Mouse (Mus musculus) layer of hippocampus, adult 8-10 months (tissue): ENCODE measurements at regions not wholly inside any gene's neighbourhood (a gene's known extent, or its start where the extent isn't known, plus 50 kb on each side); places are given as distances from the start of the nearest gene placed in this dataset.

ENCODE experiments used
- DNase-seq, 2 experiments: peaks; one replicate each; pipeline ENCODE4 v3.0.0; 2022; ENCODE audit warnings: low spot score in 2 of 2

GRCm38 (mm10) chrX:11763351-11764082, 396.6 kb downstream of the Bcor start:
- DNase-seq, result peak; percentile 28 to 29

- DNase-seq, result no peak
These were observed 383.8 kb downstream of the Bcor start for GRCm38 (mm10) chrX:11776236-11776899.

DNA sequence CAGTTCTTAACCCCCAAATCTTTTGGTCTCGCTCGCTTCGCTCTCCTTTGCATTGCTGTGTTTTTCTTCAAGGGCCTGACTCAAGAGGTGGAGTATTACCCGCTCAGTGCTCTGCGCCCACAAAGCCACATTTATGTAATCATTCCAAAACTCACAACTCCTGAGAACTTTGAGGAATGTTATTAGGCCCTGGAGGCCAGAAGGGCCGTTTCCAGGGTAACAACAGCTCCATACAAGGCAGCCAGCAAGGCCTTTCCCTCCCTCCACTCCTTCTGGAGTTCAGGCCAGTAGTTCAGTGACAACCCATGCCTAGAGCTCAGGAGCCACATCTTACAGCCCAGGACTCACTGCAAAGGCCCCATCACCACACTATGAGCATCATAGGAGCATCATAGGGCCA, 365.1 kb downstream of the Bcor start:
- no peak for DNase-seq

GRCm38 (mm10) chrX:11797870-11798269, 362.3 kb downstream of the Bcor start:
- peak; percentile 51 to 62 for DNase-seq

GRCm38 (mm10) chrX:11798326-11798725, 361.8 kb downstream of the Bcor start:
- no peak for DNase-seq

- peak; percentile 47 to 68 for DNase-seq
These were observed 359.7 kb downstream of the Bcor start for GRCm38 (mm10) chrX:11800400-11800941.

GRCm38 (mm10) chrX:11801208-11801607, 358.9 kb downstream of the Bcor start:
- no peak for DNase-seq

- DNase-seq, result no peak
These were observed 358.5 kb downstream of the Bcor start for GRCm38 (mm10) chrX:11801621-11802020.

DNA sequence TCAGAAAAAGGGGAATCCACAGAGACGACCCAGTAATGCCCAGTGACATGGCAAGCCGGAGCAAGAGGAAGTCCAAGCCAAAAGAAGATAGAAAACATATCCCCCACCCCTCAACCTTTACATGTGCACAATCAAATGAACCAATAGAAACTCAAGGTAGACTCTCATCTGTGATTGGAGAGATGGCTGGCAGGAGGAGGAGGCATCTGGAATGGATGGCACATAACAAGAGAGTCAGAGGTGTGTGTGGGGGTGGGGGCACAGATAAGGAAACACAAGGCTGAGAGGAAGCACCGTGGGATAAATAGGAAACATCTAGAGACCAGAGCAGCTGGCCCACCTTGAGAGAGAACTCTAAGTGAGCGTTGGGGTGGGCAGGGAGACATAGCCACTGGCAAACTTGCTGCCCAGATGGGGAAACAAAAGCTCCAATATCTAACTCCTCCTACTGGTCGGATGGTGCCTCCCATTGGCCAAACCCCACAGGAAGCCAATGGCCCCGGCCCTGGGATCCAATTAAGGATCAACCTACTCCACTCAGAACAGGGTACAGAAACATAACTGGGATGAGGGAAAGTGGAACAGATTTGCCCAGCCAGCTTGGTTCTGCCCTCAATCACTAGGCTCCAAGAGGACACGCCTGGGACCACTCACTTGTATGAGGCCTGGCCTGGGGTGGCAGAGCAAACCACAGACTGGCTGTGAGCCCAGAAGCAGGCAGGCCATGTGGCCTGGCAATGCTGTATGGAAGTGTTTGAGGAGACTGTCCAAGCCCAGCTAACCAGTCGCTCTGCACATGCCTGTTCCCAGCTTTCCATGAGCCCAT, 357.9 kb downstream of the Bcor start:
- DNase-seq, result no peak

DNA sequence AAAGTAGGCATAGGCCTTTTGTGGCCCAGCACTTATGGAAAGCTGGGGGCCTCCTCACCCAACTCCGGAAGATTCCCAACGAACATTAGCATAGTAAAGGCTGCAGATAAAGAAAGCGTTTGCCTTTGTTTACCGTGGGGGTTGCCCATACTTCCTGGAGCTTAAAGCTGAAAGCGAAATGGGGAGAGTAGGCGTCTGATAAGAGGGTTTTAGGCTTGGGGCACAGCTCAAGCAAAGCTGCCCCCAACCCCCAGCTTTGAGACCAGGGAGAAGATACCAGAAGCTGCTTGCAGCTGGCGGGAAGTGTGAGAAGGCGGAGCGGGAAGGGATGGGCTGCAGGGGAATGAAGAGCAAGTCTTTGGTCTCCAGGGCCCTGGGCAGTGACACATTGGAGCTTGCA, 356.9 kb downstream of the Bcor start:
- no peak for DNase-seq

DNA sequence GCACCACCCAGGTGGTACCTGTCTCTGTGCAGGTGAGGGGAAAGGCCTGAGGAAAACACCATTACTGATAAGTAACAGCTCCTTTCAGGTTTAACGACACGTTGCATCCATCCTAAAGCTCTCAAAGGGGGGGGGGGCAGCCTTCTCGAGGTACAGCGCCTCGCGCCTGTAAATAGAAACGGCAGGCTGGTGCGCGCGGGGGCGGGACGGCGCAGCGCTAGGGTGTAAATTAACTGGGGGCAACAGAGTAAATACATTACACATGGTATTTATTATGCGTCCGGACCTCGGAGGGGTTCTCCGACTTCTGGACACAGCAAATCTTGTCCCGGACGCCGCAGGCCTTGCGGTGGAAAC, 353.3 kb downstream of the Bcor start:
- no peak for DNase-seq

GRCm38 (mm10) chrX:11807253-11807882, 352.8 kb downstream of the Bcor start:
- DNase-seq, result peak in 1 of 2 experiments; percentile 31

GRCm38 (mm10) chrX:11807883-11808262, 352.3 kb downstream of the Bcor start:
- DNase-seq, result no peak

GRCm38 (mm10) chrX:11808911-11809310, 351.2 kb downstream of the Bcor start:
- DNase-seq, result no peak

DNA sequence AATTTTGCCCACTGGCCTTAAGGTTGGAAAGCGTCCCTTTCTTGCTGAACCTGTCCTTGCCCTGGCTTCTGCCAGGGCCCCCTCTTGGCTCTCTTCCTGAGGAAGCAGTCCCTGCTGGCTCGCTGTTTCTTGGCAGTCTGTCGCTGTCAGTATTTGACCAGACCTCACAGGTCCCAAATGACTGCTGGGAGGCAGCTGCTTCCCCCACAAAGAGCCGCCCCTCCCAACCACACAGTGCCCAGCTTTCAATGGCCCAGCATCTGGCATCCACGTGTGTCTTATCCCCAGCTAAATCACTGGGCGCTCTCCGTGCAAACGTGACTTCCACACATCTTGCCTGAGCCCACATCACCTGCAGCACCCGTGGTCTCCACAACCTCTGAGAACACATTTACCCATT, 345.3 kb downstream of the Bcor start:
- DNase-seq, result no peak

DNA sequence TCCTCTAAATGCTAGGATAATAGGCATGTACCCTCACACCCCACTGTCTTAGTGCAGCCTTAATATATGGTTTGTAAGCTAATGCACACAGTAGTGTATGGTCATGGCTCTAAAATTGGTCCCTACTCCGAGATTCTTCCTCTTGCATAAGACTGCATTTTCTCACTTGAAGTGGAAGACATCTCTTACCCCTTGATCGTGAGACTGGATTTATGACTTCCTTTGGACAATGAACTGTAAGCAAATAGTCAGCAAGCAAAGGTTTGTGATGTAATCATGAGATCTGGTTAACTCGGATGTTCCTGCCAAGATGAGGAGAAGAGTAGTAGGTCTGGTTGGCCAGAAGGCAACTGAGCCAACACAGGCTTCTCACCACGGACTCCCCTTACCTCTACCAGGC, 344.3 kb downstream of the Bcor start:
- no peak for DNase-seq

DNA sequence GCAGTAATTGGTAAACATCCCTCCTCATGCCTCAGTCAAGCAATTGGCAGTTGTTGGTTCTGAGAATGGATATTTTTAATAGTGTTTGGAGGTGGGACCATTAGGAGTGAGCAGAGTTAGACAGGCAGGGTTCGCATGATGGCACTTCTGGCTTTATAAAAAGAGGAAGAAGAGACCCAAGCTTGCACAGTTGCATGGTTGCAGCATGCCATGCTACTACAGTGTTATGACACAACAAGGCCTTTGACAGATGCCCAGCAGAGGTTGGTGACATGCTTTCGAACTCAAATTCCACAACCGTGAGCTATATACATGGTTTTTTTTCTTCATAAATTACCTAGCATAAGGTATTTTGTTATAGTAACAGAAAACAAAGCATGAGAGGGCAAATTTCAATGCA, 341.5 kb downstream of the Bcor start:
- DNase-seq, result no peak

GRCm38 (mm10) chrX:11821165-11821564, 339.0 kb downstream of the Bcor start:
- DNase-seq, result no peak

DNA sequence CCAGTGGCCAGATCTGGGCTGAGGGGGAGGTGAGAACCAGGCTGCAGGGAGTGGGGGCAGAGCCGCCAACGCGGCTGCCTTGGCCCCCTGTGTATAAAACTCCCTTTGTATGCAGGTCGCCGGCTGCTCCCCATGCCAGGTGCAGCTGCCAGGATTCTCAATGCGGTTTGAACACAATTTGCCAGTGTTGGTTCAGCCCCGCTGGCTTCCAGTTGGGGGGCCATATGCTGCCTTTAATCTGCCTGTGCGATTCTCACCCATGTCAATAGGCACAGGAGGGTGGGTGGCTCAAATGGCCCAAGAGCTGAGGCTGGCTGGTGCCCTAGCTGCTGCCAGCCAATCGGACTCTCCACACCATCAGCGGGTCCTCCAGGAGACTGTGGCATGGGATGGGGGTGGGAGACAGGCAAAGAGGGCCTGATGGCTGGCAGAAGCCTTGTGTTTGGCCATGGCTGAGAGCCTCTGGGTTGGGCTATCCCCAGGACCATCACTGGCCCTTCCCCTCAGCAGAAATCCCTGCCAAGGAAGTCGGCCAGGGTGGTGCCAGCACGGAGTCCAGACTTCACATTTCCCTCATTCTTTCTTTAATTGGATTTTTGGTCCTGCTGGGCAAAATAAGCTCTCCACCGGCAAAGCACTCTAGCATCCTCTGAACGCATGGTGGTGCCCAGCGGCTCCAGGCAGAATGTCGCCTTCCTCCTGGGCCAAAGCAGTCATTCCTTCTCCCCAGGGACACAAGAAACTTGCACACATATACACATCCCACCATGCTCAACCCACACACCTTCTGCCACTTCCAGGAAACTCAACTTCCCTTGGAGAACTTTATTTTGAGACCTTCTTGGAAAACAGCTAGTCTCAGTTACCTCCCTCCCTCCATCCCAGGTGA, 338.0 kb downstream of the Bcor start:
- DNase-seq, result peak in 1 of 2 experiments; percentile 49

DNA sequence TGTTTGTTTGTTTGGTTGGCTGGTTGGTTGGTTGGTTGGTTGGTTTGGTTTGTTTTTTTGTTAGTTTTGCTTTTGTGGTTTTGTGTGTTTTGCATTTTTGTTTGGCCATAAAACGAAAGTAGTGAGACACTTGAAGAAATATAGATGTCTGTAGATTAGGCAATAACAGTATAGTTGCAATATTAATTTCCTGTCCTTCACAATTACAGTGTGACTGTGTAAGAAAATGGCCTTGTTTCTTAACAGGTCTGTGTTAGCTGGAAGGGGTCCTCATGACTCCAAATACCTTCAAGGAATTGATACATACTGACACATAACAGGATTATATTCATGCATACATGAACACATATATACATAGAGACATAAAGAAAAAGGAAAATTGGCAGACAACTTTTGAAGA, 334.2 kb downstream of the Bcor start:
- no peak for DNase-seq
